Mouse (Mus musculus) T-cell, adult 66 days (primary cell): ENCODE measurements around the gene Tc2n. TPM values are rescaled to one million over a fixed set of nuclear protein-coding genes. Genes with fewer than 3 reads are reported as not detected.

ENCODE experiments used
- total RNA-seq, 2 experiments: library from RNA; stranded (reverse); gene quantifications; 3 replicates in 1 of 2; 4 replicates in 1 of 2; pipeline ENCODE4 v1.2.4; 2023

The Tc2n gene
- not detected for total RNA-seq

GRCm38 (mm10) chr12:101718054-101718754, at the start of gene Tc2n:
Gene Tc2n (minus strand): TSS chr12:101718523.

Other genes starting within 250 kb of the Tc2n start
- not detected for gene Fbln5, start 100.5 kb upstream of the Tc2n start, total RNA-seq
- 10 to 100 TPM; 73.4 to 87.3 TPM for gene Trip11, start 194.7 kb upstream of the Tc2n start, total RNA-seq
- 10 to 100 TPM; 22.6 to 27.0 TPM for gene Atxn3, start 239.7 kb upstream of the Tc2n start, total RNA-seq